Mouse (Mus musculus) limb, embryonic 11.5 days (tissue): Measurements from ENCODE around the gene Cpxm1. TPM values are rescaled to one million over a fixed set of nuclear protein-coding genes. Genes with fewer than 3 reads are reported as not detected.

Source experiments
- ATAC-seq: fragments of 200-750 bp; cut with Nextera tagmentation; 2 replicates; pipeline ENCODE4 v1.8.0; 2017; ENCODE audit warnings: low read depth; ENCODE audit not compliant: insufficient number of reproducible peaks, low FRiP score, low TSS enrichment
- DNase-seq: peaks from one replicate; pipeline ENCODE4 v3.0.0-alpha.2; 2015; ENCODE audit warnings: low spot score
- H3K27ac ChIP-seq: fragments of 300-500 bp; sonication (generic); replicated peaks from 2 replicates; pipeline ENCODE4 v1.5.1; 2014; ENCODE audit warnings: low read depth, mild to moderate bottlenecking, low read length
- H3K27me3 ChIP-seq: fragments of 300-500 bp; sonication (generic); 2 replicates; pipeline ENCODE4 v1.6.1; 2014; ENCODE audit warnings: mild to moderate bottlenecking, low read length, mixed read lengths; ENCODE audit not compliant: control insufficient read depth, insufficient read depth
- H3K36me3 ChIP-seq: fragments of 300-500 bp; sonication (generic); 2 replicates; pipeline ENCODE4 v1.6.1; 2014; ENCODE audit warnings: mild to moderate bottlenecking, low read length, moderate library complexity, mixed read lengths; ENCODE audit not compliant: control insufficient read depth, insufficient read depth
- H3K4me1 ChIP-seq: fragments of 300-500 bp; sonication (generic); 2 replicates; pipeline ENCODE4 v1.6.1; 2014; ENCODE audit warnings: low read length, mixed read lengths; ENCODE audit not compliant: control insufficient read depth, insufficient read depth
- H3K4me2 ChIP-seq: fragments of 300-500 bp; sonication (generic); 2 replicates; pipeline ENCODE4 v1.6.1; 2014; ENCODE audit warnings: low read depth, mild to moderate bottlenecking, moderate library complexity; ENCODE audit not compliant: severe bottlenecking
- H3K4me3 ChIP-seq: fragments of 300-500 bp; sonication (generic); 2 replicates; pipeline ENCODE4 v1.5.1; 2014; ENCODE audit warnings: low read depth, low read length
- H3K9ac ChIP-seq: fragments of 300-500 bp; sonication (generic); 2 replicates; pipeline ENCODE4 v1.6.1; 2014; ENCODE audit warnings: mild to moderate bottlenecking, low read length
- H3K9me3 ChIP-seq: fragments of 300-500 bp; sonication (generic); 2 replicates; pipeline ENCODE4 v1.6.1; 2016; ENCODE audit warnings: low read length; ENCODE audit not compliant: control insufficient read depth
- WGBS: fragments of 180-500 bp; shearing (Covaris S2); extraction: QIAGEN DNeasy Blood & Tissue Kit; methylation state at CpG from one replicate; pipeline ENCODE4 v1.1.7; 2014; 5-methylcytosine and 5-hydroxymethylcytosine counted together
- polyA plus RNA-seq: library from polyadenylated mRNA; unstranded; fragments of >200 nt; fragmentation: Nextera tagmentation; extraction: Ambion mirVana; gene quantifications from 2 replicates; pipeline ENCODE4 v1.2.1, GENCODE M21; 2014

Gene Cpxm1
- polyA plus RNA-seq, 1 experiment from 2014 or later: 62.3 TPM

DNA sequence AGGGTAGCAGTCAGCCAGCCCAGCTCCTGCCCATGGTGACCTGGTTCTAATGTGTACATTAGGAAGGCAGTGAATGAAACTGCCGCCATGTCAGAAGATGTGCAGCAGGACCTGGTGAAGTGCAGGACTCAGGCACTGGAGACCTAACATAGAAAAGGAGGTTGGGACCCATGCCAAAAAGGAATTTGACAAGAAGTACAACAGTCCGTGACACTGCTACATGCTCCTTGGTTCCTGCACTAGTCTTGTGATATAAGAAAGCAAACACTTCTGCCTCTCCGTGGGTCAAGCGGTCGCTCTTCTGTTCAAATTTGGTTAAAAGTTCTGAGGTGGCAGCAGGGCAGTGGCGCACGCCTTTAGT, 56.2 kb downstream of the Cpxm1 start:
- WGBS: 92% methylated on average over 7 of the region's 7 CpGs

More for the DNA sequence above, 56.2 kb downstream of the Cpxm1 start:
- no peak overlapping the region for H3K27ac ChIP-seq
- H3K36me3 ChIP-seq: no peaks in the 10 kb centered on the region
- H3K4me1 ChIP-seq: no peaks in the 10 kb centered on the region
- no peak overlapping the region for H3K9ac ChIP-seq
- H3K27me3 ChIP-seq: no peaks in the 10 kb centered on the region
- no peak overlapping the region for H3K4me3 ChIP-seq
- DNase-seq (no peak), ATAC-seq (no peak)
- H3K9me3 ChIP-seq: no peaks in the 10 kb centered on the region
- H3K4me2 ChIP-seq: no peak overlapping the region

Other genes starting within 250 kb of the Cpxm1 start
- gene Snrpb, start 218.2 kb downstream of the Cpxm1 start, polyA plus RNA-seq: 844 and 891 TPM in 2 replicates
- not detected in 2 replicates for gene Tmc2, start 202.4 kb downstream of the Cpxm1 start, polyA plus RNA-seq
- 383 and 407 TPM in 2 replicates for gene Nop56, start 123.1 kb downstream of the Cpxm1 start, polyA plus RNA-seq
- gene Idh3b, start 113.0 kb downstream of the Cpxm1 start, polyA plus RNA-seq: 145 and 148 TPM in 2 replicates
- gene Ebf4, start 102.4 kb downstream of the Cpxm1 start, polyA plus RNA-seq: 1.8 and 2.1 TPM in 2 replicates
- gene Gm28372, start 7.7 kb upstream of the Cpxm1 start, polyA plus RNA-seq: not detected in 2 replicates
- gene 1700020A23Rik, start 7.7 kb upstream of the Cpxm1 start, polyA plus RNA-seq: not detected in 2 replicates
- gene Tmem239, start 8.9 kb upstream of the Cpxm1 start, polyA plus RNA-seq: 0.11 TPM in 1 of 2 replicates, not detected in the other
- gene Vps16, start 26.8 kb upstream of the Cpxm1 start, polyA plus RNA-seq: 79.8 and 89.2 TPM in 2 replicates
- 10.9 and 11.4 TPM in 2 replicates for gene Pced1a, start 27.1 kb upstream of the Cpxm1 start, polyA plus RNA-seq
- 88.6 and 98.5 TPM in 2 replicates for gene Ptpra, start 52.7 kb upstream of the Cpxm1 start, polyA plus RNA-seq
- gene Mrps26, start 166.2 kb upstream of the Cpxm1 start, polyA plus RNA-seq: 80.2 and 90.2 TPM in 2 replicates
- gene Oxt, start 178.6 kb upstream of the Cpxm1 start, polyA plus RNA-seq: not detected in 2 replicates
- not detected in 2 replicates for gene Avp, start 185.0 kb upstream of the Cpxm1 start, polyA plus RNA-seq
- gene Fastkd5, start 232.5 kb upstream of the Cpxm1 start, polyA plus RNA-seq: 23.4 and 24.9 TPM in 2 replicates
- gene Ubox5, start 232.5 kb upstream of the Cpxm1 start, polyA plus RNA-seq: 16.6 and 21.1 TPM in 2 replicates
- gene Lzts3, start 245.2 kb upstream of the Cpxm1 start, polyA plus RNA-seq: 0.88 and 1.1 TPM in 2 replicates